Mouse (Mus musculus) subcutaneous adipose tissue, adult 2 months (tissue): Measurements from ENCODE around the gene Zfp606. TPM values are rescaled to one million over a fixed set of nuclear protein-coding genes. Genes with fewer than 3 reads are reported as not detected.

ENCODE experiments used
- polyA plus RNA-seq: library from polyadenylated mRNA; depleted of rRNA; stranded (reverse); fragments of >200 nt; gene quantifications from 2 replicates; pipeline ENCODE4 v1.2.3, GENCODE M21; 2012; ENCODE audit warnings: low replicate concordance; rRNA removed

Gene Zfp606
- polyA plus RNA-seq: 2.4 and 4.8 TPM in 2 replicates

DNA sequence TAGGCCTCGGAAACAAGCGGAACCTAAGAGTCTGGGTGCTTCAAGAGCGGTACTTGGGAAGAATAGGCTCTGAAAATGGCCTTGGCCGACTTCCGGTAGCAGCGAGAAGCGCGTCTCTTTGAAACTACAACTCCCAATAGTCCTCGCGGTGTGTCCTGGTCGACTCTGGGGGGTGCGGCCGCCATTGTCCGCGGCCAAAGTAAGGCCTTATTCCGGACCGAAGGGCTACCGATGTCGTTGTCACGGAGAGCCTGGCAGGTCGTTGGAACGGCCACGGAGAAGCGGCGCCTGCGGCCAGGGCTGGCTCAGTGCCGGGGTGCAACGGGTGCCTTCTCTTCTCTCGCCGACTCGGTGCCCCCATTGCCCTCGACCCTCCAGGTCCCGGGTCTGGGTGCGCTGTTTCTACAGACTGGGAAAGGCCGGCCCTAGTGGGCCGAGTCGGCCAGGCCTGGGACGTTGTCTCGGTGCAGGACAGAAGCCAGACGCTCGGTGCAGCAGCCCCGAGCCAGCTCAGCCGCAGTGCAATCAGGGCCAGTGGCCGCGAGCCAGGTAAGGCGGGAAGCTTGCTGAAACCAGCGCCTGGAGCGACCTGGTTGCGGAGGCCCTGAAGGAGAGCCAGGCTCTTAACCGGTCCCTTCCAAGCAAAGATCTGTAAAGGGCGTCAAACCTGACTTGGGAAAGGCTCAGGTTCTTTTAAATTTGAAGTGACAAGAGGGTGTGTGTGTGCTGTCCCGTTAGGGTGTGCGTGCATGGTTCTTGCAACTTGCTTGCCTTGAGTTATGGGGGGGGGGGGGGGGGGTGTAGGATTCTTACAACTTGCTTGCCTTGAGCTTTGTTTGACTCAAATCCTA is at the start of gene Zfp606:
Zfp606 (plus strand) TSS at position 136 of the 851 bp plus-strand sequence.

DNA sequence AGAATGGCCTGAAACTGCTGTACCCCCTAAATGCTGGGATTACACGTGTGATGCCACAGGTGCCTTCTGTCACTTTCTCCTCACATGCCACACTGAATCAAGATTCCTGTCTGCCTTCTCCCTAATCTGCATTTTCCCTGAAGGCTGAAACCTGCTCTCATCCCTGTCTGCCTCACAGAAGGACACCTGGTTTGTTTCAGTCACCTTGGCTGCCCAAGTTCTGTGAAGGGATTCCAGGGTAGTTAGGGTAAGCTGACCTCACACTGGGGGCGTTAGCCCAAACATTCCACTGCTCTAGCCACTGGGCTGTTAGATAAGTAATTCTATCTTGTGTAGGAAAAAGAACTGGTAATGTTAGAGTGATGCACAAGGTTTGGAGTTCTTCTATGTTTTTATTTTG is 34.1 kb downstream of the Zfp606 start, which contains the start of gene 2900092C05Rik:
2900092C05Rik (plus strand) TSS at position 301 of the 400 bp plus-strand sequence.

Other genes with a start within 250 kb of the Zfp606 start
- gene Vmn1r81, start 210.0 kb upstream of the Zfp606 start, polyA plus RNA-seq: not detected in 2 replicates
- not detected in 2 replicates for gene Vmn1r82, start 177.9 kb upstream of the Zfp606 start, polyA plus RNA-seq
- not detected in 2 replicates for gene Vmn1r83, start 148.8 kb upstream of the Zfp606 start, polyA plus RNA-seq
- not detected in 2 replicates for gene Vmn1r84, start 109.0 kb upstream of the Zfp606 start, polyA plus RNA-seq
- gene Zfp551, start 55.5 kb upstream of the Zfp606 start, polyA plus RNA-seq: 0.93 and 1.9 TPM in 2 replicates
- not detected in 2 replicates for gene 2900092C05Rik, start 34.2 kb downstream of the Zfp606 start, polyA plus RNA-seq
- gene Vmn2r53, start 130.5 kb downstream of the Zfp606 start, polyA plus RNA-seq: under 0.01 TPM in 1 of 2 replicates, not detected in the other
- gene Vmn2r54, start 162.0 kb downstream of the Zfp606 start, polyA plus RNA-seq: not detected in 2 replicates
- gene Vmn2r55, start 206.7 kb downstream of the Zfp606 start, polyA plus RNA-seq: not detected in 2 replicates